Mouse (Mus musculus) thymus, adult 2 months (tissue): ENCODE results near the gene Cflar.
"Not testable (repeated sequence)": the region's sequence is repeated elsewhere in the genome, so short reads cannot be mapped to it uniquely, and the experiment has no call there.

Experiments used
- CTCF ChIP-seq: fragments of 200-500 bp; IDR thresholded peaks from 2 replicates; pipeline ENCODE4 v1.5.1; 2012; ENCODE audit warnings: mild to moderate bottlenecking, control low read depth, low read length, moderate library complexity, borderline replicate concordance; ENCODE audit not compliant: control insufficient read depth, poor library complexity, insufficient read depth; ENCODE audit errors: extremely low read depth
- POLR2A ChIP-seq: fragments of 200-500 bp; IDR thresholded peaks from 2 replicates; pipeline ENCODE4 v1.6.1; 2012; ENCODE audit warnings: mild to moderate bottlenecking, low read length, control low read depth, moderate library complexity; ENCODE audit not compliant: control insufficient read depth, poor library complexity, insufficient read depth; ENCODE audit errors: extremely low read depth

GRCm38 (mm10) chr1:58690834-58691488 lies 20.3 kb upstream of the Cflar start:
- not testable (repeated sequence) for TF ChIP-seq POLR2A, CTCF
